Mouse (Mus musculus): Measurements from ENCODE around the gene Parp16.
"Not testable (repeated sequence)": the region's sequence is repeated elsewhere in the genome, so short reads cannot be mapped to it uniquely, and the experiment has no call there.

The Parp16 gene

DNA sequence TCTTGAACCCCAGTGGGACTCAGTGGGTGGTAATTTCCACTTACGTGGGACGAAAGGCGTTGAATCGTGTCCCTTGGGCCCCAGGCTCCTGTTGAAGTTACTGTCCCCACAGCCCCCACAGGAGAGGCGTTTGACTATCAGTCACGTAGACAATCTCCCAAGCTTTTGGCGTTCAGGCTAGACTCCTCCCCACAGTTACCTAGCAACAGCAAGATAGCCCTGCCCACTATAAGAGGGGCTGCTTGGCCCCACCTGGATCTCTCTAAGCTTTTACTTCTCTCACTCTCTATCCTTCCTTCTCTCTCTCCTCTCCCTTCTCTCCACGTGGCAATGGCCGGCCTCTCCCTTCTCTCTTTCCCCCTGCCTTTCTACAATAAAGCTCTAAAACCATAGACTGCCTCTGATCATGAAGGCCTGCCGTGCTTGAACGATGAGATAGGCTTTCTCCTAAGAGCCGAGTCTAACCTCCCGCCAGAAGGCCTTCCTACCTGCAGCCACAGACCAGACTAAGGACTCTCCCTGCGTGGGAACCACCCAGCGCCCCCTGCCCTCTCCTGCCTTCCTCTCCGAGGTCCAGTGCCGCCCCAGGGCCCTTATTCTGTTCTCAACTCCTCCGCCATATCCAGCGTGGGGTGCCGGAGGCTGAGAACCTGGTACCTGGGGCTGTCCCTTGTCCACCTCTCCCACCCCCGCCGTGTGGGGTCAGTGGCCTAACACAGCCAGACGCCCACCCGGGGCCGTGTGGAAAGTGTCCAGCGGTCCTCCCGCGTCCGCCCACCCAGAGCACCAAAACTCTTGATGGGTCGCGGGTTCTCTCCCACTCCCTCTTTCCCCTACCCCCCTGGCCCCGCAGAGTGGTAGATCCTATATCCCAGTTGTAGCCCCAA is 13.4 kb downstream of the Parp16 start:
- no peak for DNase-seq (ENCODE audit: low read depth, low spot score)

DNA sequence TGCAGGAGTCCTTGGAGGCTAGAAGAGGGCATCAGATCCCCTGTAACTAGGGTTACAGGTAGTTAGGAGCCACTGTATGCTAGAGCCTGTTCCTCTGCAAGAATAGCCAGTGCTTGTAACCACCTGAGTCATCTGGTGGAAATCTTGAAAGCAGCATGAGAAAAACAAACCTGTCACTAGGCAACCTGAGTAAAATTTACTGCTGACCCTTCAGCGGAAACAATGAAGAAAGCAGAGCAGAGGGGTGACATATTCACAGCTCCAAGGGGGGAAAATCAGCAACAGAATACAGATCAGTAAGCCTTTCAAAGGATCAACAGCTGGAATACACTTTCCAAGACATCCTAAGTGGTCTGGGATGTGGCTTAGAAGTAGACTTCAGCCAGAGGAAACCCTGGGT is 16.4 kb downstream of the Parp16 start:
- DNase-seq (ENCODE audit: low read depth, low spot score), result no peak

DNA sequence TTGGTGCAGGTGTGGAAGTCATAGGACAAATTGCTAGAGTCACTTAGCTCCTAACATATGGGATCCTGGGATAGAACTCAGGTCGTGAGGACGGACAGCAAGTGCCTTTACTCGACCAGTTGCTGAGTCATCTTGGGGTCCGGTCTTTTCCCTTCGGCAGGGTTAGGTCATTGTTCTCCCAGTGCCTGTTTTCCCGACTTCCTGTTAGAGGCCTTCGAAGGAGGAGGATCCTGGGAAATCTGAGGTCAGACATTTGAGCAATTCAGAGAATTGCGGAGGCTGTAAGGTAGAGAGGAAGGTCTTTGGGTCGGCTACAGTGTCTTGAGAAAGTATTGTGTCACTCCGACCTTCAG is 19.2 kb downstream of the Parp16 start:
- DNase-seq (ENCODE audit: low read depth, low spot score), result no peak

DNA sequence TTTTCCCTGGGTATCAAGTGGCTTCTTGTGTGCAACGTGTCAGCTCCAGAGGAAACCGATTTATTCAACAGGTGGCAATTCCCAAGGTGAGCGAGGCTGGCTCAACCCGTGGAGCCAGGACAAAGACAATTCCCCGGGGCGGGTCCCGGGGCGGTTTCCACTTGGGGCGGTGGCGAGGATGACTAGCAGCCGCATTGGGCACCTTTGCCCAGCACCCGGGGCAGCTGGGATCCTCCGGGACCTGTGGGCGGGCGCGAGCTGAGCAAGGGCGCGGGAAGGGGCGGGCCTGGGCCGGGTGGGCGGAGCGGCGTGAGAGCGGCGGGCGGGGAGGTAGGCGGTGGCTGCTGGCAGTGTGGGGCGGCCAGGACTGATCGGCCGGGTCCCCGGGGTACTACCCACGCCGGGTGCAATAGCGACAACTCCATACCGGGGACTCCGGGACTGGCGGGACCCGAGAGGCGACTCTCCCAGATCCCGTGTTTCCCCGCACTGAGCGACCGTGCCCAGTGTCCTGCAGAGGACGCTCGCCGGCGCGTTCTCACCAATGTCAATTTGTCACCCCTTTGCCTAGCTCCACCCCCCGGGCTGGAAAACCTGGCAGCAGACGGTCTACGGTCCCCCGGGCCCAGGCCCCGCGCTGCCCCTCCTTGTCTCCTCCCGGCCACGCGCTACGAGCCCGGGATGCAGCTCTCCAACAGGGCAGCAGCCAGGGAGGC is 19.8 kb downstream of the Parp16 start:
- peak; percentile 87 for DNase-seq (ENCODE audit: low read depth, low spot score)

DNA sequence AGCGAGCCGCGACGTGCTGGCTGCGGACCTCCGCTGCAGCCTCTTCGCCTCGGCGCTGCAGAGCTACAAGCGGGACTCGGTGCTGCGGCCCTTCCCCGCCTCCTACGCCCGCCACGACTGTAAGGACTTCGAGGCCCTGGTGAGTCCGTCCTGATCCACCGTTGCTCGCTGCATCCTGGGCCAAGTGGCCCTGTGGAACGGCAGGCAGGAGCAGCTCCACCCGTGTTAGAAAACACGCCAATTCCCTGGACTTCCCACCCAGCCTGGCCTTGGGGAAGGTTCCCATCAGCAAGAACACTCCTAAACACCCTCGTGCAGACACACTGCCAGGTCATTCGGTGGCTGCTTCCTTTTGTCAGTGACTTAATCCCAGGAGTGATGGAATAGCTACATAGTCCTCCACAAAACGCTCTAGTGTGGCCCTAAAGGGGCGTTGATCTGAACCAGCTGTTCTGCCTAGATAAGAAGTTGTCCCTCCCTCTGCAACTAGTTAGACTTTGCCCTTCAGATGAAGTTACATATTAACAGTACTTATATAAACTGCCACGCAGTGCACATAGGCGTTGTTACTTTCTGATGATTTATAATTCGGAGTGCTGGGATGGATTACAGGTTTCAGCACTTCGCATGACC is 20.5 kb downstream of the Parp16 start:
- peak; percentile 88 for DNase-seq (ENCODE audit: low read depth, low spot score)

DNA sequence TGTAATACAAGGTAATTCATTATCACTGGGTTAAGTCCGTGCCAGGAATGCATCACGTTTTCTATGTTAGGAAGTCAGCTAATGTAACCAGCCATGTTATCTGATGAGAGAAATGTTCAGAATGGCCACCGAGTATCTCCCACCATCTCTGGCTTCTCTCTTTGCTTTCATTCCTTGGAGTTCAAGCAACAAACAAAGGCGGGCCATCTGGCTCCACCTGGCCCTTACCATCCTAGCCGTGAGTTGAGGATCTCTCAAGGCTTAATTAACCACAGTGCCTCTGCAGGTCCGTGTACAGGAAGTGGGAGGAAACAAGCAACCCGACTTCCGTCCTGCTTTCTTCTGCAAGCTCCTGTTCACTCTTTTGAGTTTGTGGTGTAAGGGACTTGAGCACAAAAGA is 21.8 kb downstream of the Parp16 start:
- peak; percentile 43 for DNase-seq (ENCODE audit: low read depth, low spot score)

DNA sequence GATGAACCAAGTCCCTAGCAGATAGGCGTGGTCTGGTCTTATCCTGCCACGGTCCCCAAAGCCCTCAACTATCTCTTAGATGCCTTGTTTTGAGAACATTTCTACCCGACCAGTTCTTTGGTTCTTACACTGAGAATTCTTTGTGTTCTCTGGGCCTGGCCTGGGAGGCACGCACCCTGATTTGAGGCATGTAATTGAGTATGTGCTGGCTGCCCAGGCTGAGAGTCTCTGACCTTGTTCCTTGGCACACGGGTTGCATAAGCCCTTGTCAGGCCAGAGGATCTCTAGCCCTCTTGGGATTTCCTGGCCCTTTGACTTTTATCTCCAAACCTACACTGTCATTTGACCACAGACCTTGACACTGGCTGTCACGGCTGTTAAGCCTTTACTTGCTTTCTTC is 22.5 kb downstream of the Parp16 start:
- peak; percentile 59 for DNase-seq (ENCODE audit: low read depth, low spot score)

DNA sequence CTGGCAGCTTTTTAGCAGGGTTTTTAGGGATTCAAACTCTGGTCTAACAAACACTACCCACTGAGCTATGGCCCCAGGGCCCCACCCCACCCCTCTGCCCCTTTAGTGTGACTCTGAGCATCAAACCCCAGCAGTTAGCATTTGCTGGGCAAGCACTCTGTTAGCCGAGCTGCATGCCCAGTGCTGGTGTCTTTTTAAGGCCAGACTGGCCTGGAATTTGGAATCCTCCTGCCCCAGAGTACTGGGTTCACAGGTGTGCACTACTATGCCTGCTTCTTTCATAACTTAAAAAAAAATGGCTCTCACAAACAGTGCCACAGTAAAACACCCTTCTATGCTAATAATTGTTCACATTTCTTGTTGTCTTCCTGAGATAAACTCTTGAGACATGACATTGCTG is 23.8 kb downstream of the Parp16 start:
- DNase-seq (ENCODE audit: low read depth, low spot score), result no peak

DNA sequence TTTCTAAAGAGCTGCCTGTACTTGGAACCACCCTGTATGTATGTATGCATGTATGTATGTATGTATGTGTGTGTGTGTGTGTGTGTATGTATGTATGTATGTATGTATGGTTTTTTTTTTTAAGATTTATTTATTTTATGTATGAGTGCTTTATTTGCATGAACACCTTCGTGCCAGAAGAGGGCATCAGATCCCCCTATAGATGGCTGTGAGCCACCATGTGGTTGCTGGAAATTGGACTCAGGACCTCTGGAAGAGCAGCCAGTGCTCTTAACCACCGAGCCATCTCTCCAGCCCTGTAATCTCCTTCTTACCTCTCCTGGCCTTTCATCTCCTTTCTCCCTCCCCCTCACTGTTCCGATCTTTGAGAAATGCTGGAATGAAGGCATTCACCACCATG is 25.2 kb downstream of the Parp16 start:
- DNase-seq (ENCODE audit: low read depth, low spot score), result not testable (repeated sequence)

DNA sequence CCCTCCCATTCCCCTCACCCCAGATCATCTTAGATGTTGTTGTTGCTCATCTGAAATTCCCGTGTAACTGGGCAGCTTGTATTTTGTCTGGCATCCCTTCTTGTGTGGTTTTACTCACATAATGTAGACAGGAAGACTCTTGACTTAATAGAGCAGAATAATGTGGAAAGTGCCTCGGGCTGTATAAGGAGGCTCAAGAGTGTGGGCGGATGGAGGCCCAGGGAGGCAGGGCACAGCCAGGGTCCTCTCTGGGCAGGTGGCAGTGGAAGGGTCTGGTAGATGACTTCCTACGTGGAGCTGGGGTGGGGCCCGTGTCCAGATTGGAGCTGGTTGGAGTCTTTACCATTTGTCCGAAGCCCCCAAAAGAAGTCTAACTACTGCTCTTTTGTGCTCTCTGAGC is 28.8 kb downstream of the Parp16 start:
- DNase-seq (ENCODE audit: low read depth, low spot score), result no peak

DNA sequence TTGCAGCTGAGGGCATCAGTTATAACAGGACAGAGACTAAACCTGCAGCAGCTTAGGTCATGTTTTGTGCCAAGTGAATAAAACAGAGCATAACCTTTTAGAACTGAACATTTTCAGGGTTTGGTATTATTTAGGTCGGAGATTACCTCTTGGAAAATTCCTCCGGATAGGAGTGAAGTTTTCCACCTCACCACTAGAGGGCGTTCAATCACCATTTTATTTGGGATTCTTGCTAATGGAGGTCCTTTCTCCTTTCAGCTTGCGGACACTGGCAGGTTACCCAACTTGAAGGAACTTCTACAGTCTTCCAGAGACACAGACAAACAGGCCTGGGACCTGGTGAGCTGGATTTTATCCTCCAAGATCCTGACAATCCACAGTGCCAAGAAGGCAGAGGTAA is 30.6 kb downstream of the Parp16 start:
- peak; percentile 35 for DNase-seq (ENCODE audit: low read depth, low spot score)

DNA sequence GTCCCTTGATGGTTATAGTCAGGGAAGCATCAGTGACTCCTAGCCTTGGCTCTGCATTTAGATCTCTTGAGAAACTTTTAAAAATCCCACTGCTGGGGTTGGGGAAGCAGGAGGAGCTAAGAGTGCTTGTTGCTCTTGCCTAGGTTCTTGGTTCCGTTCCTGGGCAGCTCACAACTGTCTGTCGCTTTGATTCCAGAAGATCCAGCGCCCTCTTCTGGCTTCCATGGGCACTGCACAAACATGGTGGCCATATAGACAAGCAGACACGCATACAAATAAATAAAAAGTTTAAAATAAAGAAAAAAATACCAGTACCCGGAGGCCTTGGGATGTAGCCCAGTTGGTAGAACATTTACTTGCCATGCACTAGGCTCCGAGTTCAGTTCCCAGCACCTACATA is 35.1 kb downstream of the Parp16 start:
- no peak for DNase-seq (ENCODE audit: low read depth, low spot score)

DNA sequence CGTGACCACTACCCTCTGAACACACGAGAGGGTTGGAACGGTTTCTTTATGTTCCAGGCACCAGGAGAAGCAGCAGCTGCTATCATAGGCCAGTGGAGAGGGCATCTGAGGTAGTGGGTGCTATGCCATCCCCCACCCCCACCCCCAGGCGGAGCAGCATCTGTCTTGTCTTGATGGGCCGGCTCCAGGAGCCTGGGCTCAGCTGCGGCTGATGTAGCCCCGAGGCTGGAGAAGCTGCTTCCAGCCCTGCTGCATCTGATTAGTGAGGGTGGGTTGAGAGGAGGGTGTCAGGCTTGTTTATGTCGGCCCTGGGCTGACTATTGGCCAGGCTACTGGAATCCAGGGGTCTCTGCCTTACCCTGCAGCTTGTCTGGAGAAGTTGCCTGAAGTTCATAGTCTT is 36.1 kb downstream of the Parp16 start:
- no peak for DNase-seq (ENCODE audit: low read depth, low spot score)

DNA sequence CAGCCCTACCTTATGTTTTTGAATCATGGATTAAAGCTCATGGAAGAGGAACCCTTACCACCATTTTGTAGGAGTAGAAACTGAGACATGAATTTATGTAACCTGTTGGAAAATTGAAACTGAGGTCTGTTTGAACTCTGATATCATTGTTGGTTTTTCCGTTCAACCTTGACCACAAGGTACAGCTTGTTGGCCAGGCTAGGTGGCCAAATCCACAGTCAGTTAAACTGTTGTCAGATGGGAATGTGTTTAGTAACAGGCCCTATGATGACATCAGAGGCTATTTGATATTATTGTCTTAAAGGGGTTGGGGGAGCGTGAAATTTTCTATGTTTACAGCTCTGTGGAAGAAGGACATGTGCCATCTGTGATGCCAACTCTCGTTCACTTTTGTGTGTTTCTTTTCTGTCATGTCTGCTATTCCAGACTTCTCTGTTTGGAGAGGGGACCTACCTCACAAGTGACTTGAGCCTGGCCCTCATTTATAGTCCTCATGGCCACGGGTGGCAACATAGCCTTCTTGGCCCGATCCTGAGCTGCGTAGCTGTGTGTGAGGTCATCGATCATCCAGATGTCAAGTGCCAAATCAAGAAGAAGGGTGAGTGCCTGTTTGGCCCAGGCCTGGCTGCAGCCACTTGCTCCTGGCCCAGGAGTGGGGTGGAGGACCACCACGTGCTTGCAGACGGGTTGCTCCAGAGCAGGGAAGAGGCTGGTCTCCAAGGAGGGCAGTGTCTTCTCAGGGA is 38.3 kb downstream of the Parp16 start:
- no peak for DNase-seq (ENCODE audit: low read depth, low spot score)

DNA sequence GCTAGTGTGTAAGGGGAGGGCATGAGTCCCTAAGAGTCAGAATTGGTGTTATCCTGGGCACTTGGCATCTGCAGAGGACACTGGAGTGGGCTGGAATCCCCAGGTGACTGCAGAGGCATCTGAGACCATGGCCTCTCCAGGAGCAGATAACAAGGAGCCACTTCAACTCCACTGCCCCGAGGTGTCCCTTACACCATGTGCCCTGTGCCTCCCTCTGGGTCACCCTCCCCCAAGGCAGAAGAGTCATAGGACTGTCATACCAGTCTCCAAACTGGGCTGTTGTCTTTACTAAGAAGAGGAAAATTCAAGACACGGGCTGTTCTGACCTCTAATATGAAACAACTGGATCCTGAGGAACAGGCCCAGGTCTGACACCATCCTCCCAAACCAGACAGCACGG is 39.6 kb downstream of the Parp16 start:
- no peak for DNase-seq (ENCODE audit: low read depth, low spot score)

DNA sequence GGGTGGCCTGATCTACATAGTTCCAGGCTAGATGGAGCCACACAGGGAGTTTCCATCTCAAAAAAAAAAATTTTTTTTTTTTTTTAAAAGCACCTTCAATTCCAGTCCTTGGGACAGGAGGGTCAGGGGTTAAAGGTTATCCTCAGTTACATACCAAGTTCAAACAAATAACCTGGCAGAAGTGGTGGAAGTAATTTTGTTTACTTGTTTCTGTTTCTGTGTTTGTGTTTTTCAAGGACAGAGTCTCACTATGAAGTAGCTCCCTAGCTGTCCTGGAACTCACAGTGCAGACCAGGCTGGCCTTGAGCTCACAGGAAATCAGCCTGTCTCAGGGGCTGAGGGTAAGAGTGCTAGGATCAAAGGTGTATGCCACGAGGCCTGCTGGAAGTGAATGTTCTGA is 40.4 kb downstream of the Parp16 start:
- no peak for DNase-seq (ENCODE audit: low read depth, low spot score)

DNA sequence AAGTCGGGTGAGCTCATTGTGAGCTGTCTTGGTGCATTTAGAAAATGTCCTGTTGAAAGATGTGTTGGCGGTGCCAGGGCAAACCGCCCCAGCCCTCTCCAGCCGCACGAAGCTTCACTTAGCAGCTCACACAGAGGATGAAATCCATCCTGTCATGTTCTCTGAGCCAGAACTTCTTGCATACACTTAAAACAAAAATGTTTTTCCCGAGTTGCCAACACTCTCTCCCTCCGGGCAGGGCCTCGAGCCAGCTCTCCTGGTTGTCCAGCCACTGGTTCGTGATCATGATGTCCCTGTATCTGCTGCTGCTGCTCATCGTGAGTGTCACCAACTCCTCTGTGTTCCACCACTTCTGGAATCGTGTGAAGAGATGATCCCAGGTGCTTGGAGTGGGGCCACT is 42.5 kb downstream of the Parp16 start:
- DNase-seq (ENCODE audit: low read depth, low spot score), result no peak

DNA sequence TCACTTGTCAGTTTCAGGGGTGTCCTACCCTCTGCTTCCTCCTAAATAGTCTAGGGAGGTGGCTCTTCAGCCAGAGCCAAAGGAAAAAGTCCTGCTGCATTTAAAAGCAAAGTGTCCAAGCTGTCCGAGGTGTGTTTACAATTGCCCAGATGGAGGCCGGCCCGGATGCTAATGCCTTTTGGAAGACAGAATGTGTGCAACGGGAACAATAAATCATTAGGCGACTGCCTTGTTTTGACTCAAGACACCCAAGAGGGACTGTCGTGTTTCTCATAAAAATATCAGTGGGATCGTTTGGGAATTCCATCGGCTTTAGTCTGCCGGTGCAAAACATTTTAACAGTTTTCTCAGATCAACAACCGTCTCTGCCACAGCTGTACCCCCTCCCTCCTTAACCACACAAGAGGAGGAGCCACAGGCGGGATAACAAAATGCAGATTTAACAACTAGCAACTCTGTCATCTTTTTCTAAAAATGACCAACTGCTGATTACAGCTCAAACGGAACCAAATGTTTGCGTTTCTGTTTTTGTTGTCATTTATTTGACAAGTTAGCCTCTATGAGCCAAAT is 43.1 kb downstream of the Parp16 start:
- no peak for DNase-seq (ENCODE audit: low read depth, low spot score)

DNA sequence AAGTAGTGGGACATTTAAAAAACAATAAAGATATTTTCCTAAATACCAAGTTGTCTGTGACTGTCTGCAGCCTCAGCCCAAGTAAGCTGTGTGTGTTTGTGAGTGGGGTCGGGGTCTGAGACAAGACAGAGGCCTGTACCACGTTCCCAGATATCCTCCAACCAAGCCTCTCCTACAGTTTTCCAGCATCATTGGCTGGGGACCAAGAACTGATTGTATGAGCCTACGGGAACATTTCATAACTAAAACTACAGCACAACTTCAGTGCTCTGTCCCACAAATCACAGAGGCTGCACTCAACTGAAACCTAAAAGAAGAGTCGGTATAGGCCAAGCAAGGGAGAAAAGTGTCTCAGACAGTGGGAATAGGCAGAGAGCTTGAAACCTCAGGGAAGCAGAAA is 44.0 kb downstream of the Parp16 start:
- no peak for DNase-seq (ENCODE audit: low read depth, low spot score)

DNA sequence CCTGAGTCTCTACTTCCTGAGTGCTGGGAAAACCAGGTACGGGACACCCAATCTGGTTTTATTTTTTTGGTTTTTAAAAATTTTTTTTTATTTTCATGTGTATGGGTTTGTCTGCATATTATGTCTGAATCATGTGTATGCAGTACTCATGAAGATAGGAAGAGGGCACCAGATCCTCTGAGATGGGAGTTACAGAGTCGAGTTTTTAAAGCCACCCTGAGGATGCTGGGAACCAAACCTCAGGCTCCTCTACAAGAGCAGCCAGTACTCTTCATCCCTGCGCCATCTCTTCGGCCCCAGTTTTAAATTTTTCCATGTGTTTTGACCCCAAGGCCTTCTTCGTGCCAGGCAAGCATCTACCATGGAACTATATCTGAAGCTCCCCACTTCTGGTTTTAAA is 44.6 kb downstream of the Parp16 start:
- DNase-seq (ENCODE audit: low read depth, low spot score), result no peak

DNA sequence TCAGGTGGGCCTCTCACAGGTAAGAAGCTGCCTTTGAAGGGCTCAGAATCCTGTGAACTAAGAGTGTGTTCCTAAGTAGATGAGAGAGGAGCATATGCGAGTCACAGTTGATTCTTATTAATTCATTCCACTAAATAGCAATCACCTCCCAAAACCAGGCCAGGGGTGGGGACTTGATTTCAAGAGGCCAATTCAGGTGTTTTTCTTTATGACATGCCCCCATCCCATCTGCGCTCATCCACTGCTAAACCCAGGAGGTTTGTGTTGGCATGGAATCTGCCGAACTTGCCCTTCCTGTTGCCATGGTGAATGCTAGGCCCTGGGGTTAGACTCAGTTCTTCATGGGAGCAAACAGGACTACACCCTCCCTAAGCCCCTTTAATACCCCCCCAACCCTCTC is 45.4 kb downstream of the Parp16 start:
- DNase-seq (ENCODE audit: low read depth, low spot score), result no peak

DNA sequence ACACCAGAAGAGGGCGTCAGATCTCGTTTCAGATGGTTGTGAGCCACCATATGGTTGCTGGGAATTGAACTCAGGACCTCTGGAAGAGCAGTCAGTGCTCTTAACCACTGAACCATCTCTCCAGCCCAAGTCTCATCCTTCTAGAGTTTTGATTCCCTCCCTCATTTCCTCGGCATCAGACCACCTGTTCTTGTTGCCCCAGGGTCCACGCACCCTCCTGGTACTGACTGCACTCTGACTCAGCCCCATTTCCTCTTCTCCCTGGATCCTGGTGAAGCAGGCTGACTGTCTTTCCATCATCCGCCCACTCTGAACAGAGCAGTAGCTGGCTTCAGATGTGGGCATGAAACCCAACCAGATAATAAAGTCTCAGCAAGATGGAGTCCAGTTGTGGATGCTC is 46.8 kb downstream of the Parp16 start:
- DNase-seq (ENCODE audit: low read depth, low spot score), result no peak

Data from c-Kit-negative CD71-positive TER-119-positive erythroid progenitor cells, embryonic 14.5 days (primary cell).